9 mouse cellular contexts compared by ENCODE assay signal in genomic region chr10:117112545-117112944, GRCm38 (mm10). TPM values are rescaled to one million over a fixed set of nuclear protein-coding genes. Genes with fewer than 3 reads are reported as not detected.
DNase-seq lines count a peak whose midpoint lies in the region; ATAC-seq lines count a peak whose summit lies in the region.
"Had no signal": no experiment of that assay in that cellular context is flagged by ENCODE, and none has a peak within 500 bp of the region (broad histone marks: within the 10 kb centered on the region; RNA-seq: fewer than 3 reads in every experiment).

No protein-coding gene starts in this region.

- peaks cover 69% of the 10 kb centered on the region for H3K4me1 ChIP-seq in heart, embryonic 13.5 days

- no peak overlapping the region for H3K4me2 ChIP-seq in heart, embryonic 13.5 days
- H3K4me2 ChIP-seq: midbrain, embryonic 13.5 days had no signal

- no peaks in the 10 kb centered on the region for H3K27me3 ChIP-seq in heart, embryonic 13.5 days (replicated peaks)
- H3K27me3 ChIP-seq: midbrain, embryonic 13.5 days had no signal

- DNase-seq in heart, postnatal 4 days, result no peak
- peak; percentile 48 to 52 for DNase-seq in B cell, adult 2 months
- no peak for DNase-seq in cerebellum, adult 9-11 months
- DNase-seq in right cerebral cortex, postnatal 25 days, result no peak
- DNase-seq in MN1 (ENCODE audit: low spot score), result no peak

- 0 out of 2 replicates have a peak overlapping the region, but pooled peaks have one; percentile 22 for H3K27ac ChIP-seq in heart, embryonic 13.5 days (replicated peaks)
- H3K27ac ChIP-seq: midbrain, embryonic 13.5 days had no signal

- no peak overlapping the region for H3K4me3 ChIP-seq in heart, embryonic 13.5 days
- H3K4me3 ChIP-seq: midbrain, embryonic 13.5 days had no signal

- H3K9me3 ChIP-seq in heart, embryonic 13.5 days, result no peaks in the 10 kb centered on the region
- H3K9me3 ChIP-seq: midbrain, embryonic 13.5 days had no signal

- no peak for ATAC-seq in heart, embryonic 13.5 days (ENCODE audit: extremely low read depth, insufficient number of reproducible peaks, low FRiP score, low TSS enrichment)
- ATAC-seq in erythroblast, adult 5-6 weeks (replicated peaks; ENCODE audit: low FRiP score, poor library complexity, severe bottlenecking), result 0 out of 2 replicates have a peak, but pooled peaks have one; percentile 27
- ATAC-seq in megakaryocyte progenitor cell, adult 5-6 weeks (replicated peaks; ENCODE audit: poor library complexity), result peak; percentile 88
- ATAC-seq: midbrain, embryonic 13.5 days had no signal

- H3K36me3 ChIP-seq in heart, embryonic 13.5 days, result no peaks in the 10 kb centered on the region
- H3K36me3 ChIP-seq: midbrain, embryonic 13.5 days had no signal

- H3K9ac ChIP-seq in heart, embryonic 13.5 days, result no peak overlapping the region
- H3K9ac ChIP-seq: midbrain, embryonic 13.5 days had no signal

- 40% methylated on average over 2 of the region's 2 CpGs for whole genome bisulfite sequencing in heart, embryonic 13.5 days

RNA-seq across cellular contexts. Expression of gene Frs2, which starts 35.8 kb away (rescaled TPM):
- 14.7 and 16.2 TPM in 2 replicates for polyA plus RNA-seq in heart, embryonic 13.5 days (2015; fragmentation: Nextera tagmentation; extraction: Ambion mirVana)
- total RNA-seq in heart, postnatal 4 days (2021), result 10 to 100 TPM; 23.5 to 25.6 TPM
- 23.4 and 34.3 TPM in 2 replicates for total RNA-seq in erythroblast, adult 5-6 weeks (2015; ENCODE audit: low replicate concordance)
- total RNA-seq in erythroblast, adult 5-6 weeks (2017; ENCODE audit: low replicate concordance), result 24.2 and 34.2 TPM in 2 replicates
- total RNA-seq in megakaryocyte progenitor cell, adult 5-6 weeks (2015), result 33.5 and 37.9 TPM in 2 replicates
- total RNA-seq in megakaryocyte progenitor cell, adult 5-6 weeks (2017), result 14.4 and 15.1 TPM in 2 replicates

RNA-seq across cellular contexts. Expression of gene Cct2, which starts 48.9 kb away (rescaled TPM):
- 171 and 188 TPM in 2 replicates for polyA plus RNA-seq in heart, embryonic 13.5 days (2015; fragmentation: Nextera tagmentation; extraction: Ambion mirVana)
- total RNA-seq in heart, postnatal 4 days (2021), result 100 to 1,000 TPM; 188 to 195 TPM
- total RNA-seq in erythroblast, adult 5-6 weeks (2015; ENCODE audit: low replicate concordance), result 144 and 179 TPM in 2 replicates
- 79.9 and 94.5 TPM in 2 replicates for total RNA-seq in erythroblast, adult 5-6 weeks (2017; ENCODE audit: low replicate concordance)
- 627 and 662 TPM in 2 replicates for total RNA-seq in megakaryocyte progenitor cell, adult 5-6 weeks (2015)
- total RNA-seq in megakaryocyte progenitor cell, adult 5-6 weeks (2017), result 516 and 565 TPM in 2 replicates

Comparison
In these comparisons a context has a peak if more than half of its experiments do, and no peak if none do; other contexts are left out.
1. DNase-seq: peak in B cell, adult 2 months (2 of 2); none in heart, postnatal 4 days (single experiment), cerebellum, adult 9-11 months (single experiment), right cerebral cortex, postnatal 25 days (single experiment) and MN1 (single experiment).